In genomic region chr10:86299795-86300194, GRCm38 (mm10) we compare ENCODE assay signal across 9 mouse cellular contexts. TPM values are rescaled to one million over a fixed set of nuclear protein-coding genes. Genes with fewer than 3 reads are reported as not detected.
A peak's percentile ranks its signal among the peaks of the same experiment; 100 is the strongest.
DNase-seq lines count a peak whose midpoint lies in the region; ATAC-seq and TF ChIP-seq lines count a peak whose summit lies in the region.
"Had no signal": no experiment of that assay in that cellular context is flagged by ENCODE, and none has a peak within 500 bp of the region (broad histone marks: within the 10 kb centered on the region; RNA-seq: fewer than 3 reads in every experiment).

No protein-coding gene starts in this region.

- no peaks in the 10 kb centered on the region; the same call in 1 of the 2 replicates for H3K27me3 ChIP-seq in liver, adult 2 months (ENCODE audit: control insufficient read depth, insufficient read depth, low read length)
- peaks cover 70% of the 10 kb centered on the region for H3K27me3 ChIP-seq in forebrain, embryonic 10.5 days (ENCODE audit: poor library complexity, severe bottlenecking)
- H3K27me3 ChIP-seq in intestine, postnatal 0 days (replicated peaks; ENCODE audit: control insufficient read depth, insufficient read depth, low read length), result no peaks in the 10 kb centered on the region
- H3K27me3 ChIP-seq in neural tube, embryonic 13.5 days, result peaks cover 35% of the 10 kb centered on the region

- H3K4me3 ChIP-seq in liver, adult 2 months (ENCODE audit: insufficient read depth, low read depth, low read length), result no peak overlapping the region
- H3K4me3 ChIP-seq in forebrain, embryonic 10.5 days, result peak overlapping the region; percentile 70
- peak overlapping the region; percentile 63 for H3K4me3 ChIP-seq in intestine, postnatal 0 days (ENCODE audit: low read depth, low read length)
- peak overlapping the region; percentile 51 for H3K4me3 ChIP-seq in neural tube, embryonic 13.5 days

- peaks cover 1% of the 10 kb centered on the region; the same call in 1 of the 2 replicates for H3K4me1 ChIP-seq in liver, adult 2 months (ENCODE audit: control insufficient read depth, insufficient read depth, low read length)
- peaks cover 74% of the 10 kb centered on the region for H3K4me1 ChIP-seq in forebrain, embryonic 10.5 days
- 0 out of 2 replicates have a peak, but pooled peaks cover 4% of the 10 kb centered on the region for H3K4me1 ChIP-seq in intestine, postnatal 0 days (replicated peaks; ENCODE audit: control insufficient read depth, insufficient read depth, low read length)
- H3K4me1 ChIP-seq in neural tube, embryonic 13.5 days (replicated peaks), result peaks cover 54% of the 10 kb centered on the region

- 0 out of 2 replicates have a peak, but pooled peaks cover 3% of the 10 kb centered on the region for H3K79me2 ChIP-seq in liver, adult 2 months (ENCODE audit: control insufficient read depth, insufficient read depth, low read length)

- H3K27ac ChIP-seq in liver, adult 2 months (replicated peaks; ENCODE audit: insufficient read depth, low read depth, low read length), result no peak overlapping the region
- H3K27ac ChIP-seq in forebrain, embryonic 10.5 days, result peak overlapping the region; percentile 85
- 0 out of 2 replicates have a peak overlapping the region, but pooled peaks have one; percentile 35 for H3K27ac ChIP-seq in intestine, postnatal 0 days (ENCODE audit: low read depth, low read length)
- H3K27ac ChIP-seq in neural tube, embryonic 13.5 days (replicated peaks), result no peak overlapping the region
- H3K27ac ChIP-seq: macrophage had no signal

- no peak for TF ChIP-seq POLR2A in liver, adult 2 months (IDR thresholded peaks at IDR 0.05; ENCODE audit: extremely low read depth, insufficient read depth, low read length)

- no peak for TF ChIP-seq CTCF in liver, adult 2 months (IDR thresholded peaks at IDR 0.05; ENCODE audit: low read depth, low read length)
- TF ChIP-seq CTCF in intestine, postnatal 0 days (IDR thresholded peaks at IDR 0.05; ENCODE audit: low read depth), result no peak

- H3K9ac ChIP-seq in liver, adult 2 months (ENCODE audit: low read depth, low read length), result peak overlapping the region; percentile 53; the same call in 1 of the 2 replicates
- peak overlapping the region; percentile 75 for H3K9ac ChIP-seq in intestine, postnatal 0 days (ENCODE audit: low read depth, low read length)
- H3K9ac ChIP-seq in neural tube, embryonic 13.5 days, result peak overlapping the region; percentile 77

- no peaks in the 10 kb centered on the region for H3K36me3 ChIP-seq in liver, adult 2 months (ENCODE audit: control insufficient read depth, insufficient read depth, low read length)
- H3K36me3 ChIP-seq in forebrain, embryonic 10.5 days (replicated peaks), result no peaks in the 10 kb centered on the region
- H3K36me3 ChIP-seq in intestine, postnatal 0 days (ENCODE audit: control insufficient read depth, insufficient read depth), result no peaks in the 10 kb centered on the region
- H3K36me3 ChIP-seq in neural tube, embryonic 13.5 days, result no peaks in the 10 kb centered on the region

- peak overlapping the region; percentile 91 for H3K4me2 ChIP-seq in intestine, postnatal 0 days (replicated peaks; ENCODE audit: low read depth)
- H3K4me2 ChIP-seq in neural tube, embryonic 13.5 days, result peak overlapping the region; percentile 85

- 64% methylated on average over 6 of the region's 6 CpGs for WGBS in liver, adult 2 months
- WGBS in forebrain, embryonic 10.5 days, result 33% methylated on average over 6 of the region's 6 CpGs
- 38% methylated on average over 6 of the region's 6 CpGs for WGBS in intestine, postnatal 0 days
- 34% methylated on average over 6 of the region's 6 CpGs for WGBS in neural tube, embryonic 13.5 days

- DNase-seq in liver, adult 2 months (ENCODE audit: extremely low read depth, low read depth, low spot score), result no peak
- no peak for DNase-seq in liver
- no peak for DNase-seq in forebrain, embryonic 10.5 days (ENCODE audit: extremely low spot score, low spot score)
- DNase-seq in cerebellum, adult 9-10 months, result no peak
- no peak for DNase-seq in urinary bladder, adult 18-20 months (ENCODE audit: low spot score in 2 of 2)
- no peak for DNase-seq in spleen, postnatal 4 days (ENCODE audit: low spot score in 2 of 2)

- no peaks in the 10 kb centered on the region for H3K9me3 ChIP-seq in forebrain, embryonic 10.5 days
- H3K9me3 ChIP-seq in intestine, postnatal 0 days (ENCODE audit: control insufficient read depth), result no peaks in the 10 kb centered on the region
- H3K9me3 ChIP-seq in neural tube, embryonic 13.5 days, result no peaks in the 10 kb centered on the region

- ATAC-seq in intestine, postnatal 0 days, result no peak
- no peak for ATAC-seq in neural tube, embryonic 13.5 days (ENCODE audit: low read depth)

RNA-seq across cellular contexts. Expression of gene Timp3, which starts 0.4 kb away (rescaled TPM):
- 12.8 and 17.6 TPM in 2 replicates for total RNA-seq in liver, adult 2 months (2014; rRNA removed)
- polyA plus RNA-seq in liver, adult 2 months (2012; rRNA removed), result 5.2 and 5.6 TPM in 2 replicates
- polyA plus RNA-seq in forebrain, embryonic 10.5 days (2016; fragmentation: Nextera tagmentation; extraction: Ambion mirVana), result 22.1 and 22.4 TPM in 2 replicates
- 24.2 and 29.4 TPM in 2 replicates for polyA plus RNA-seq in intestine, postnatal 0 days (2015; fragmentation: Nextera tagmentation; extraction: Ambion mirVana)
- polyA plus RNA-seq in neural tube, embryonic 13.5 days (2015; fragmentation: Nextera tagmentation; extraction: Ambion mirVana), result 51.2 and 52.4 TPM in 2 replicates

Comparison
In these comparisons a context has a peak if more than half of its experiments do, and no peak if none do; other contexts are left out.
1. H3K27ac ChIP-seq: peak in forebrain, embryonic 10.5 days (single experiment) and intestine, postnatal 0 days (single experiment); none in liver, adult 2 months (single experiment) and neural tube, embryonic 13.5 days (single experiment).
2. Peak in every context shown above with its lines, with median percentiles within 50 percentile points of each other: H3K9ac ChIP-seq.